Mouse (Mus musculus) inflammation-experienced regulatory T-cells, adult 16 weeks (primary cell): ENCODE data around the gene Trh. TPM values are rescaled to one million over a fixed set of nuclear protein-coding genes. Genes with fewer than 3 reads are reported as not detected.

Source experiments
- polyA plus RNA-seq: library from polyadenylated mRNA; unstranded; fragments of 100-300 nt; shearing (Covaris generic); gene quantifications from one replicate; pipeline ENCODE4 v1.2.1, GENCODE M21; 2017

Trh gene
- not detected for polyA plus RNA-seq

GRCm38 (mm10) chr6:92244591-92244990 is at the start of gene Trh:
Trh (minus strand) TSS chr6:92244650.

GRCm38 (mm10) chr6:92214773-92215449 is 29.5 kb downstream of the Trh start, which contains the start of gene Rbsn:
Rbsn (minus strand) TSS chr6:92214925.

Other genes with a start within 250 kb of the Trh start
- 43.0 TPM for gene Nr2c2, start 153.3 kb downstream of the Trh start, polyA plus RNA-seq
- gene Mrps25, start 60.6 kb downstream of the Trh start, polyA plus RNA-seq = 56.3 TPM
- 35.5 TPM for gene Rbsn, start 29.7 kb downstream of the Trh start, polyA plus RNA-seq